Mouse (Mus musculus) limb, embryonic 14.5 days (tissue): ENCODE measurements around the gene Ywhae. TPM values are rescaled to one million over a fixed set of nuclear protein-coding genes. Genes with fewer than 3 reads are reported as not detected.

Source experiments
- ATAC-seq: fragments of 200-750 bp; cut with Nextera tagmentation; 2 replicates; pipeline ENCODE4 v1.8.0; 2017; ENCODE audit warnings: low read depth, moderate number of reproducible peaks, moderate TSS enrichment; ENCODE audit not compliant: low FRiP score
- DNase-seq: peaks from one replicate; pipeline ENCODE4 v3.0.0-alpha.2; 2015; ENCODE audit warnings: low spot score
- H3K27ac ChIP-seq: fragments of 300-500 bp; sonication (generic); replicated peaks from 2 replicates; pipeline ENCODE4 v1.5.1; 2014; ENCODE audit warnings: low read depth, mild to moderate bottlenecking, low read length, moderate library complexity, mixed read lengths
- H3K27me3 ChIP-seq: fragments of 300-500 bp; sonication (generic); 2 replicates; pipeline ENCODE4 v1.6.1; 2014; ENCODE audit warnings: low read length, mixed read lengths; ENCODE audit not compliant: control insufficient read depth, insufficient read depth
- H3K36me3 ChIP-seq: fragments of 300-500 bp; sonication (generic); 2 replicates; pipeline ENCODE4 v1.6.1; 2014; ENCODE audit warnings: mild to moderate bottlenecking, low read length, moderate library complexity, mixed read lengths; ENCODE audit not compliant: control insufficient read depth, insufficient read depth
- H3K4me1 ChIP-seq: fragments of 300-500 bp; sonication (generic); 2 replicates; pipeline ENCODE4 v1.6.1; 2014; ENCODE audit warnings: antibody characterized with exemption, low read length, mixed read lengths; ENCODE audit not compliant: control insufficient read depth, insufficient read depth
- H3K4me2 ChIP-seq: fragments of 300-500 bp; sonication (generic); replicated peaks from 2 replicates; pipeline ENCODE4 v1.6.1; 2014; ENCODE audit warnings: low read depth, mild to moderate bottlenecking, low read length, moderate library complexity; ENCODE audit not compliant: severe bottlenecking
- H3K4me3 ChIP-seq: fragments of 300-500 bp; sonication (generic); replicated peaks from 2 replicates; pipeline ENCODE4 v1.5.1; 2014; ENCODE audit warnings: low read length
- H3K9ac ChIP-seq: fragments of 300-500 bp; sonication (generic); 2 replicates; pipeline ENCODE4 v1.6.1; 2014; ENCODE audit warnings: mild to moderate bottlenecking, low read depth, low read length, moderate library complexity; ENCODE audit not compliant: severe bottlenecking
- H3K9me3 ChIP-seq: fragments of 300-500 bp; sonication (generic); 2 replicates; pipeline ENCODE4 v1.6.1; 2016; ENCODE audit warnings: low read length; ENCODE audit not compliant: control insufficient read depth
- POLR2A ChIP-seq: fragments of 200-500 bp; IDR thresholded peaks from 2 replicates; pipeline ENCODE4 v1.8.0; 2012; ENCODE audit warnings: inconsistent platforms, mild to moderate bottlenecking, moderate library complexity, borderline replicate concordance; ENCODE audit not compliant: insufficient read depth, insufficient read length; ENCODE audit errors: extremely low read depth
- WGBS: fragments of 180-500 bp; shearing (Covaris S2); extraction: QIAGEN DNeasy Blood & Tissue Kit; methylation state at CpG from one replicate; pipeline ENCODE4 v1.1.7; 2014; 5-methylcytosine and 5-hydroxymethylcytosine counted together
- polyA plus RNA-seq, 2 experiments: library from polyadenylated mRNA; depleted of rRNA in 1 of 2; stranded (reverse) in 1 of 2; unstranded in 1 of 2; fragments of >200 nt; fragmentation: Nextera tagmentation in 1 of 2; extraction: Ambion mirVana in 1 of 2; gene quantifications; 2 replicates each; pipeline versions ENCODE4 v1.2.1 to v1.2.3; 2012 to 2014

Gene Ywhae
- polyA plus RNA-seq, 2 experiments = 629 to 772 TPM

DNA sequence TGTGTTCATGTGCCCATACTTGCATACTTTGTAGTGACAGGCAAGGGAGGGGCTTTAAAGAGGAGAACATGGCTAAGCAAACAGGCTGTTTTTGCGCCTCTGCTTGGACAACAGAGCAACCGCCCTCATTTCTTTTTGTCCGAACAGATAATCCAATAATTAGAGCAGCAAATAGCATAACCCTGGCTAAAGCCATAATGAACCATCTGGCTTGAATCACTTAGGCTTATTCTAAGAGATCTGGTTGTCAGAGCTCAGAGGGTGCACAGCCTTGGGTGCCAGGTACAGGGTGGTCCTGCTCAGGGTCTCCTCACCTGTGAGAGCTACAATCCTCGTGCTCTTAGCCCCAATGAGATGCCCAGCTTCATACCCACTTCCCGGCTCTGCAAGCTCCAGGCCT, 60.7 kb downstream of the Ywhae start:
- WGBS = 54% methylated on average over 5 of the region's 5 CpGs
- peaks cover 37% of the 10 kb centered on the region for H3K27me3 ChIP-seq
- no peak overlapping the region for H3K4me2 ChIP-seq
- no peak for ATAC-seq
- H3K9ac ChIP-seq = no peak overlapping the region
- H3K4me3 ChIP-seq = no peak overlapping the region
- no peaks in the 10 kb centered on the region for H3K9me3 ChIP-seq
- no peak for DNase-seq
- 0 out of 2 replicates have a peak, but pooled peaks cover 3% of the 10 kb centered on the region for H3K4me1 ChIP-seq
- H3K36me3 ChIP-seq = no peaks in the 10 kb centered on the region
- no peak for TF ChIP-seq POLR2A
- no peak overlapping the region for H3K27ac ChIP-seq

DNA sequence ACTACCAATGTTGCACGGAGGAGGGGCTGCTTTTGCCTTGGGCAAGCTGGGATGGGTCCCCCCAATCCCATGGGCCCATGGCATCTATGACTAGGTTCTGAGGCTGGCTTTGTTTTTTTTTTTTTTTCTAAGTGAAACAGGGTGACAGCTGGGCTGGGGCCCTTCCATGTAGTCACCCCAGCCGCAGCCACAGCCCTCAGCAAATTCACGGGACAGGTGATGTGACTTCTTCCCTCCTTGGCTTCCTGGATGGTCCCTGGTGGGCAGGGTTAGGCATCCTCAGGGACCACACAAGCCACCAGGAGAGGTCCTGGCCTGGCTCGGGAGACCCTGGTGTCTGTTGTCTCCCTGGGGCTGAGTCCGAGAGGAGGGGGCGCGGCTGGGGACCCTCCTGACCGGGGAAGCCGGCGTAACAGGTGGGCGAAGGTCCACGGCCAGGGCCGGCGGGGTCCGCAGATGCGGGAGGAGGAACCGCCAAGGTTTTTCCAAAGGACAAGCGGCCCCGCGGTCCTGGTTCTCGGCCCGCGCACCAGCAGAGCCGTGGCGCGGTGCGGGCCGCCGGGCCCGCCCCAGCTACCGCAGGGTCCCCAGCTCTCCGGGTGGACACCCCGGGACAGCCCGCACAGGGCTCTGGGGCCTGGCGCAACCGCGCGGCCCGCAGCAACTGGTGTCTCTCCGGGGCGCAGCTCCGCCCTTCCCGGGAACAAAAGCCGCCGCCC, 62.1 kb downstream of the Ywhae start:
- Histone ChIP-seq H3K9ac (peak overlapping the region; percentile 66), H3K27me3 (peaks cover 37% of the 10 kb centered on the region), H3K36me3 (no peaks in the 10 kb centered on the region), H3K9me3 (no peaks in the 10 kb centered on the region), H3K27ac (no peak overlapping the region), H3K4me3 (peak overlapping the region; percentile 50), H3K4me1 (0 out of 2 replicates have a peak, but pooled peaks cover 3% of the 10 kb centered on the region), H3K4me2 (peak overlapping the region; percentile 68)
- DNase-seq (no peak), ATAC-seq (no peak)
- whole genome bisulfite sequencing = 12% methylated on average over 17 of the region's 45 CpGs
- no peak for TF ChIP-seq POLR2A

DNA sequence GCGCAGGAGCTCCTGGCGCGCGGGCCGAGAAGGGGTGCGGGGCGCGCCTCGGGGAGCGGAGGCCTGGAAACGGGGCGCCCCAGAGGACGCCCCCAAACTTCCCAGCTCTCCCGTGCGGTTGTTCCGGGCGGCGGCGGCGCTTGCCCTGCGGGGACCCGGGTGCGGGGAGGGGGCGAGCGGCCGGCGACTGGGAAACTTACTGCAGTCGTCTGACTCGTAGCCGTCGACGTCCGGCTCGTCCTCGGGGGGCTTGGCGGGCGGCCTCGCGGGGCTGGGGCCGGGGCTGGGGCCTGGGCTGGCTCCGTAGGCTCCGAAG, 62.6 kb downstream of the Ywhae start:
- Histone ChIP-seq H3K4me2 (peak overlapping the region; percentile 68), H3K4me3 (peak overlapping the region; percentile 50), H3K36me3 (no peaks in the 10 kb centered on the region), H3K9ac (peak overlapping the region; percentile 66), H3K27me3 (peaks cover 37% of the 10 kb centered on the region), H3K4me1 (0 out of 2 replicates have a peak, but pooled peaks cover 3% of the 10 kb centered on the region), H3K9me3 (no peaks in the 10 kb centered on the region), H3K27ac (no peak overlapping the region)
- DNase-seq (no peak), ATAC-seq (no peak)
- 1% methylated on average over 15 of the region's 42 CpGs for WGBS
- TF ChIP-seq POLR2A = no peak

DNA sequence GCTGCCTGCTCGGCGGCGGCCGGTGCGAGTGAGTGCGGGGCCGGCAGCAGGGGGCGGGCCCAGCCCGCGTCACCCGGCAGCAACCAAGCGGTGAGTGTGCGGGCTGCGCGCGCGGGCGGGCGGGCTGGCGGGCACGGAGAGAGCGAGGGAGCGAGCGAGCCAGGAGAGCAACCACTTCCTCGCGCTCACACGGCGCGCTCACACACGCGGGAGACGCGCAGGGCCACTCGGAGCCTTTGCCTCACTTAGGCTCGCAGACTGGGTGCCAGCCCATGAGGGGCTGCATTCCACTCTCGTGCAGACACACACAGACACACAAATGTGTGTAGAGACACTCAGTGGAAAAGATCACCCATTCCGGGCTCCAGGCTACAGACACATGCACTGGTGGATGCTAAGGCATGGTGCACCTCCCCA, 63.4 kb downstream of the Ywhae start, which contains the start of gene Doc2b:
Gene Doc2b, minus strand, starts transcription at position 21 of the 417 bp plus-strand sequence.
- TF ChIP-seq POLR2A = no peak
- 5% methylated on average over 20 of the region's 37 CpGs for WGBS
- Histone ChIP-seq H3K4me1 (0 out of 2 replicates have a peak, but pooled peaks cover 3% of the 10 kb centered on the region), H3K9me3 (no peaks in the 10 kb centered on the region), H3K27me3 (peaks cover 37% of the 10 kb centered on the region), H3K27ac (no peak within 1 kb of the TSS), H3K4me3 (peak within 1 kb of the TSS; percentile 50), H3K36me3 (no peaks in the 10 kb centered on the region), H3K9ac (peak within 1 kb of the TSS; percentile 66), H3K4me2 (peak within 1 kb of the TSS; percentile 68)
- peak; percentile 70; the same call in 1 of the 2 replicates for ATAC-seq
- DNase-seq = no peak

DNA sequence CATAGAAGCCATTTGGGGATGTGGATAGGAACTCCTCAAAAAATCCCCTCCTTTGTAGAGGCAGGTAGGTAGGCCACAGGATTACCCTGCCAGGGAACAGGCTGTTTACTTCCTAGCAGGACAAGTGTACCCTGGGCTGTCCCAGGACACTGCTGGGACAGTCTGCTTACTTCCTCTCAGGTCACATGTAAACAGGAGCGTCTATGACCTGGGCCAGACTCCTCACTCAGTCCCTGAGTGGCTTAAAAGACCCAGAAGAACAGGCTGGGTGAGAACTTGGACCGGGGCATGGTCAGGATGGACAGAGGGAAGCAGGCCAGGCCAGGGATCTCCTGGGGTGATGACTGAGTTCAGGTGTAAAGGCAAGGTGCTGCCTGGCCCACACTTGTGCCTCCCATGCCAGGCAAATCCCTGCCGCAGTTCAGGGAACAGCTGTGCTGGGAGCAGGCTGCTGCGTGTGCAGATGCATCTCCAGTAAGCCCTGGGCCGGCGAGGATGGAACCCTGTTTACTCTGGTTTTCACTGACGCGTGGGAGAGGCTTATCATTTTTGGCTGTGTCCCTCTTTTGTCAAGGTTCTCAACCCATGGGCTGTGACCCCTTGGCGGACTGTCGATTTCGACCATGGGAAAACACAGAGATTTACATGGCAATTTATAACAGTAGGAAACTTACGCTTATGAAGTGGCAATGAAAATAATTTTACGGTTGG, 64.0 kb downstream of the Ywhae start:
- Histone ChIP-seq H3K9me3 (no peaks in the 10 kb centered on the region), H3K4me1 (0 out of 2 replicates have a peak, but pooled peaks cover 3% of the 10 kb centered on the region), H3K27ac (no peak overlapping the region), H3K4me2 (peak overlapping the region; percentile 68; the same call in 1 of the 2 replicates), H3K27me3 (peaks cover 37% of the 10 kb centered on the region), H3K36me3 (no peaks in the 10 kb centered on the region), H3K9ac (no peak overlapping the region), H3K4me3 (peak overlapping the region; percentile 50; the same call in 1 of the 2 replicates)
- 60% methylated on average over 13 of the region's 13 CpGs for WGBS
- ATAC-seq (no peak), DNase-seq (no peak)
- no peak for TF ChIP-seq POLR2A
